Mouse (Mus musculus) intestine, embryonic 16.5 days (tissue): Measurements from ENCODE around the gene Dapk2. TPM values are rescaled to one million over a fixed set of nuclear protein-coding genes. Genes with fewer than 3 reads are reported as not detected.
"Not testable (repeated sequence)": the region's sequence is repeated elsewhere in the genome, so short reads cannot be mapped to it uniquely, and the experiment has no call there.

Source experiments
- ATAC-seq: fragments of 200-750 bp; cut with Nextera tagmentation; 2 replicates; pipeline ENCODE4 v1.8.0; 2017; ENCODE audit warnings: moderate TSS enrichment, moderate library complexity
- H3K27ac ChIP-seq: fragments of 300-500 bp; sonication (generic); 2 replicates; pipeline ENCODE4 v1.5.1; 2014; ENCODE audit warnings: mild to moderate bottlenecking, low read length
- H3K27me3 ChIP-seq: fragments of 300-500 bp; sonication (generic); replicated peaks from 2 replicates; pipeline ENCODE4 v1.6.1; 2014; ENCODE audit warnings: low read length, control low read depth, mixed read lengths; ENCODE audit not compliant: control insufficient read depth, insufficient read depth
- H3K36me3 ChIP-seq: fragments of 300-500 bp; sonication (generic); 2 replicates; pipeline ENCODE4 v1.6.1; 2014; ENCODE audit warnings: low read length, control low read depth; ENCODE audit not compliant: control insufficient read depth, insufficient read depth
- H3K4me1 ChIP-seq: fragments of 300-500 bp; sonication (generic); 2 replicates; pipeline ENCODE4 v1.6.1; 2014; ENCODE audit warnings: low read length, control low read depth, mixed read lengths; ENCODE audit not compliant: control insufficient read depth, insufficient read depth
- H3K4me2 ChIP-seq: fragments of 300-500 bp; sonication (generic); 2 replicates; pipeline ENCODE4 v1.6.1; 2014; ENCODE audit warnings: low read depth, low read length, control low read depth
- H3K4me3 ChIP-seq: fragments of 300-500 bp; sonication (generic); 2 replicates; pipeline ENCODE4 v1.5.1; 2014; ENCODE audit warnings: mild to moderate bottlenecking, low read length
- H3K9ac ChIP-seq: fragments of 300-500 bp; sonication (generic); 2 replicates; pipeline ENCODE4 v1.6.1; 2014; ENCODE audit warnings: low read depth, low read length
- H3K9me3 ChIP-seq: fragments of 300-500 bp; sonication (generic); 2 replicates; pipeline ENCODE4 v1.6.1; 2016; ENCODE audit warnings: low read length, control low read depth; ENCODE audit not compliant: control insufficient read depth
- WGBS: fragments of 180-500 bp; shearing (Covaris S2); extraction: QIAGEN DNeasy Blood & Tissue Kit; methylation state at CpG from one replicate; pipeline ENCODE4 v1.1.7; 2014; 5-methylcytosine and 5-hydroxymethylcytosine counted together
- polyA plus RNA-seq: library from polyadenylated mRNA; unstranded; fragments of >200 nt; fragmentation: Nextera tagmentation; extraction: Ambion mirVana; gene quantifications from 2 replicates; pipeline ENCODE4 v1.2.1, GENCODE M21; 2015

Dapk2 gene
- polyA plus RNA-seq, 1 experiment from 2014 or later = 8.0 TPM

DNA sequence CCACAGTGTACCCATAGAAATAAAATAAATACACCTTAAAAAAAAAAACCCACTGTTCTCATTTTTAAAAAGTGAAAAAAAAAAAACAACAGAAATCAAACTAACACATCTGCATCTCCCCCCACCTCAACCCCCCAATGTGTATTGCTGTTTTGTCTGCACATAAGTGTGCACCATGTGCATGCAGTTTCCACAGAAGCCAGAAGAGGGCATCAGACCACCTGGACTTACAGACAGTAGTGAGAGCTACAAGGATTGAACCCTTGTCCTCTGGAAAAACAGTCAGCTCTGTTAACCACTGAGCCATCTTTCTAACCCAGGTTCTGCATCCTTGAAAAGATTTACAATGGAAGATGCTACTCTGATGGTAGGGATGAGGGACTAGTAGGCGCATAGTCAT is 124.6 kb downstream of the Dapk2 start:
- no peak for ATAC-seq
- H3K4me2 ChIP-seq = no peak overlapping the region
- H3K4me3 ChIP-seq = no peak overlapping the region
- H3K27ac ChIP-seq = no peak overlapping the region
- H3K36me3 ChIP-seq = no peaks in the 10 kb centered on the region
- no peaks in the 10 kb centered on the region for H3K4me1 ChIP-seq
- H3K9me3 ChIP-seq = no peaks in the 10 kb centered on the region; the same call in 1 of the 2 replicates
- 96% methylated on average over 1 of the region's 1 CpGs for WGBS
- H3K9ac ChIP-seq = no peak overlapping the region
- no peaks in the 10 kb centered on the region for H3K27me3 ChIP-seq

DNA sequence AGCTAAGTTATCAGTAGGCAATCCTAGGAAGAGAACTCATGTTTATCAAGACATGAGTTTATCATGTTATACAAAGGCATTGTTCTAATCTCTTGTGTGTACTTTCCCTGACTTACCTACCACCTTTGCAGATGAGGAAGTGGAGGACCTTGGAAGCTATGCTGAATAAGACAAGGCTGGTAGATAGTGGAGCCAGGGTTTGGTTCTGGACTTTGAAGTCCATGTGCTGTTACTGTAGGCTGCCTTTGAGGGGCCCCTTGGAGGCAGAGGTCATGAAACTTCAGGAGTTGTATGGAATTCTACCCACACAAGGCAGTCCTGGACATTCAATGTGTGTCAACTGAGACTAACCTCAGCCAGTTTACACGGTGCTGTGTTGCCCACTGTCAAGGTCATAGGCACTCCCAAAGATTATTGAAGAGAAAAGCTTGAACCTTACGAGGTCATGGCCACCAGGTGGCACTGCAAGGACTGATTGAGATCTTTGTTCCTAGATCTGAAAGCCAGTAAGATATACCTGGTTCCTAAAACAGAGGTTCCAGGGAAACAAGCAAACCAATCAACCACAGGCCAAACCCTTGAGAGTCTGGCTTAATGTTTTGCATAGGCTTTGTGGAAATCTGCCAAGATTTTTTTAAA is 125.7 kb downstream of the Dapk2 start:
- no peak overlapping the region for H3K4me2 ChIP-seq
- H3K36me3 ChIP-seq = no peaks in the 10 kb centered on the region
- H3K9me3 ChIP-seq = no peaks in the 10 kb centered on the region; the same call in 1 of the 2 replicates
- H3K4me1 ChIP-seq = no peaks in the 10 kb centered on the region
- H3K27me3 ChIP-seq = no peaks in the 10 kb centered on the region
- H3K4me3 ChIP-seq = no peak overlapping the region
- peak overlapping the region; percentile 78 for H3K27ac ChIP-seq
- ATAC-seq = peak; percentile 96
- 13% methylated on average over 2 of the region's 2 CpGs for WGBS
- no peak overlapping the region for H3K9ac ChIP-seq

DNA sequence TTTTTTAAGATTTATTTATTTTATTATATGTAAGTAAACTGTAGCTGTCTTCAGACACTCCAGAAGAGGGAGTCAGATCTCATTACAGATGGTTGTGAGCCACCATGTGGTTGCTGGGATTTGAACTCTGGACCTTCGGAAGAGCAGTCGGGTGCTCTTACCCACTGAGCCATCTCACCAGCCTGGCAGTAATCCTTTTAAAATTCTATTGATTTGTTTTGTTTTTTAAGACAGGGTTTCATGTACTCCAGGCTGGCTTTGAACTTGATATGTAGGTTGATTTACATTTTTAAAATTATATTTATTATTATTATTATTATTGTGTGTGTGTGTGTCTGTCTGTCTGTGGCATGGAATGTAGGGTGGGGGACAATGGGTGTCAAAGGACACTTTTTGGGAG is 127.2 kb downstream of the Dapk2 start:
- ATAC-seq, H3K9ac ChIP-seq, H3K36me3 ChIP-seq, H3K9me3 ChIP-seq, H3K4me2 ChIP-seq, H3K27ac ChIP-seq, H3K4me1 ChIP-seq, H3K27me3 ChIP-seq, H3K4me3 ChIP-seq: not testable (repeated sequence)
- WGBS = 95% methylated on average over 2 of the region's 2 CpGs

DNA sequence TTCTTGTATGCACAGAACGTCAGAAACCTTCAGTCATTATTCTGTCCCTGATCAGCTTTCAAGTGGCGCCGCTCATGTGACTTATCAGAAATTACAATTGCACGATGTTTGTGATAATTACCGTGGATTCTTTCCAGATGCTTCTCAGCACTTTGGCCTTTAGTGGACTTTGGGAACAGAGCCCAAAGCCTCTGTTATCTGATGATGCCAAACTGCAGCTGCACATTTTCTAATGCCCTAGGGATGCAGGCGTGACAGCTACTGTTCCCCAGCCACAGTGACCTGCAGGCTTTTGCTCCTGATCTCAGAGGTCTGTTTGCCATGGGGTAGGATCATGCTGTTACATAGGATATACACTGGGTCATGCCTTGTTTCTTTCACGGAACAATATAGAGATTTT is 127.9 kb downstream of the Dapk2 start:
- H3K4me2 ChIP-seq = no peak overlapping the region
- 46% methylated on average over 7 of the region's 7 CpGs for WGBS
- ATAC-seq = no peak

DNA sequence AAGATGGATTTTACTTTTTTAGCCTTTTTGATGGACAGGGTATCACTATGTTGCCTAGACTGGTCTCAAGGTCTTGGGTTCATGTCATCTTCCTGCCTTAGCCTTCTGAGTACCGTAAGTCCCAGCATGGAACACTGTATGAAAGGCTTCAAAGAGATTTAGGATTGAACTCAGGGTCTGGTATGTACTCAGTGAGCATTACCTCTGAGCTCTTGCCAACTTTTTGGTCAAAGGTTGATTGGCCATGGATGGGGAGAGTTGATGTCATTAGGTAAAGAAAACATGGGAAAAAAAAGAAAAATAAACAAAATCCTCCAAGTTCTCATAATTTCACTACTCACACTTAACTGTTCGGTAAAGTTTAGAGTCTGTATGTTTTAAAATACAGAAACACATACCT is 132.7 kb downstream of the Dapk2 start:
- no peak overlapping the region for H3K4me3 ChIP-seq
- H3K9me3 ChIP-seq = no peaks in the 10 kb centered on the region
- H3K27me3 ChIP-seq = no peaks in the 10 kb centered on the region
- no peaks in the 10 kb centered on the region for H3K4me1 ChIP-seq
- H3K27ac ChIP-seq = no peak overlapping the region
- no peak for ATAC-seq
- no peak overlapping the region for H3K4me2 ChIP-seq
- H3K9ac ChIP-seq = no peak overlapping the region
- WGBS = 86% methylated on average over 2 of the region's 2 CpGs
- no peaks in the 10 kb centered on the region for H3K36me3 ChIP-seq

More for the DNA sequence above, 127.9 kb downstream of the Dapk2 start:
- no peaks in the 10 kb centered on the region for H3K4me1 ChIP-seq
- no peak overlapping the region for H3K9ac ChIP-seq
- H3K27me3 ChIP-seq = no peaks in the 10 kb centered on the region
- no peak overlapping the region for H3K4me3 ChIP-seq
- no peaks in the 10 kb centered on the region for H3K36me3 ChIP-seq
- H3K27ac ChIP-seq = no peak overlapping the region
- no peaks in the 10 kb centered on the region; the same call in 1 of the 2 replicates for H3K9me3 ChIP-seq

DNA sequence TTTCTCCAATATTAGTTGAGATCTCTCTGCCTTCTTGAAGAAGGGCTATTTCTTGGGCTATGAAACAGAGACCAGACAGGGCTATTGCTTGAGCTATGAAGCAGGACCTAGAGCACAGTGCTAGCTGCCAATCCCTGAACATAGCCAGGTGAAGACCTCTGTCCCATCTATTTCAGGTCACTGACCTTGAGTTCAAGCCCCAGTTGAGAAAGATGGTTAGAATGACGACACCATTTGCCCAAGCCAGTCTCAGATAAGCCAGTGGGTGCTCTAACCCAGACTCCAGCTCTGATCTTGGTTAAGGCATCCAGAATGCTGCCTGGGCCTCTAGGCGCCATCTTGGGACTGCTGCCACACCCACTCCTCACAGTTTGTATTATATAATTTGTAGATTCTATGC is 135.3 kb downstream of the Dapk2 start:
- Histone ChIP-seq H3K9me3 (no peaks in the 10 kb centered on the region), H3K4me3 (no peak overlapping the region), H3K4me2 (no peak overlapping the region), H3K9ac (no peak overlapping the region), H3K4me1 (no peaks in the 10 kb centered on the region), H3K36me3 (no peaks in the 10 kb centered on the region), H3K27ac (no peak overlapping the region), H3K27me3 (no peaks in the 10 kb centered on the region)
- no peak for ATAC-seq
- WGBS = 80% methylated on average over 2 of the region's 2 CpGs

DNA sequence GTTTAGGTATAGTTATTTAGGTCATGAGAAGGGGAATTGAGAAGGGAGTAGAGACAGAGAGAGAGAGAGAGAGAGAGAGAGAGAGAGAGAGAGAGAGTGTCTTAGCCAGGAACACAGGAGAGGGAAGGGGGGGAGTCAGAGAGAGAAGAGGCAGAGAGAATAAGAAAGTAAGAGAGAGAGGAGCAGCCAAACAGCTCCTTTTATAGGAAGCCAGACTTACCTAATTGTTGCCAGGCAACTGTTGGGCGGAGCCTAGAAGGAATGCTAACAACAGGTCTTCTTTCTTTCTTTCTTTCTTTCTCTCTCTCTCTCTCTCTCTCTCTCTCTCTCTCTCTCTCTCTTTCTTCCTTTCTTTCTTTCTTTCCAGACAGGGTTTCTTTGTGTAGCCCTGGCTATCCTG is 136.2 kb downstream of the Dapk2 start:
- no peak for ATAC-seq
- no peaks in the 10 kb centered on the region for H3K9me3 ChIP-seq
- H3K27me3 ChIP-seq = no peaks in the 10 kb centered on the region
- H3K4me1 ChIP-seq = no peaks in the 10 kb centered on the region
- H3K4me2 ChIP-seq = no peak overlapping the region
- H3K4me3 ChIP-seq = no peak overlapping the region
- no peaks in the 10 kb centered on the region for H3K36me3 ChIP-seq
- 93% methylated on average over 1 of the region's 1 CpGs for WGBS
- no peak overlapping the region for H3K9ac ChIP-seq
- no peak overlapping the region for H3K27ac ChIP-seq

DNA sequence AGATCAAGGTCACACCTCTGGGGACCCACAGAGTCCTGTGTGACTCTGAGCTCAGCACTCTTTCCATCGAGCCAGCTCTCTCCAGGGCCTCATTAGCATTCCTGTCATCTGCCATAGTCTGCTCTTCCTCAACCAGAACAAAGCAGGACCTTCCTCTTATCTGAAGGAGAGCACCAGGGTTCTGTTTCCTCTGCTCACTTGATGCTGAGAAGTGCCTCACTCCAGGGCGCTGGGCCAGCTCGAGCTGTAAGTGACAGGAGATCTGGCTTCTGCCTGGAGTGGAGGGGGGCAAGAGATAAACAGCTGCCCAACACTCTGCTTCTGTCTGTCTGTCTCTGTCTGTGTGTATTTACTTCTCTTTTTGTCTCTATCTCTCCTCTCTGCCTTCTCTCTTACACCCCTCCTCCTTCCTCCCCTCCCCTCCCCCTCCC is 137.0 kb downstream of the Dapk2 start:
- no peak overlapping the region for H3K27ac ChIP-seq
- no peak overlapping the region for H3K4me2 ChIP-seq
- 8% methylated on average over 3 of the region's 3 CpGs for WGBS
- no peaks in the 10 kb centered on the region for H3K9me3 ChIP-seq
- no peaks in the 10 kb centered on the region for H3K27me3 ChIP-seq
- no peak overlapping the region for H3K4me3 ChIP-seq
- ATAC-seq = peak; percentile 36; the same call in 1 of the 2 replicates
- no peaks in the 10 kb centered on the region for H3K36me3 ChIP-seq
- no peak overlapping the region for H3K9ac ChIP-seq
- H3K4me1 ChIP-seq = no peaks in the 10 kb centered on the region

DNA sequence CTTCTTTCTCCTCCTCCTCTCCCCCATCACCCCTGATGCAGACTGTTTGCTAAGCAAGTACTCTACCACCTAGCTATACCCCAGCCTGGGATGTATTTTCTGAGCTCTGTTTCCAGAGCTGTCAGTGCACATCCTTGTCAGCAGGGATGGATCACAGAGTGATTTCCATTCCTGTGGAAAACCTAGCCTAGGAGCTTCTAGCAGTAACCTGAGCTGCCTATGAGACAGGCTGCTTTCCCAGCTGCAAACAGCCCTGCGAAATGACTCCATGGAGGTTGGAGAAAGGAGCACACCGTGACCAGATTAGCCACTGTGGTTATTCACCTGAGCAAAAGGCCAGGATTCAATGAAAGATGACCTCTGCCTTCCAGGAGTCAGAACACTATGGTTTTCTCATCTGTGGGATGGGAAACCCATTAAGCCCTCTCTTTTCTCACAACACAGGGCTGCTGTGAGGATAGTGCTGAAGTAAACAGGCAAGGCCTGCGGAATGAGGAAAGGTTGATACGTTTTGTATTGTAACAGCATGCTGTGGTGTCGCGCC is 137.6 kb downstream of the Dapk2 start:
- Histone ChIP-seq H3K9ac (no peak overlapping the region), H3K9me3 (no peaks in the 10 kb centered on the region), H3K27me3 (no peaks in the 10 kb centered on the region), H3K27ac (no peak overlapping the region), H3K4me2 (no peak overlapping the region), H3K36me3 (no peaks in the 10 kb centered on the region), H3K4me3 (no peak overlapping the region), H3K4me1 (no peaks in the 10 kb centered on the region)
- ATAC-seq = no peak
- WGBS = 75% methylated on average over 6 of the region's 6 CpGs

DNA sequence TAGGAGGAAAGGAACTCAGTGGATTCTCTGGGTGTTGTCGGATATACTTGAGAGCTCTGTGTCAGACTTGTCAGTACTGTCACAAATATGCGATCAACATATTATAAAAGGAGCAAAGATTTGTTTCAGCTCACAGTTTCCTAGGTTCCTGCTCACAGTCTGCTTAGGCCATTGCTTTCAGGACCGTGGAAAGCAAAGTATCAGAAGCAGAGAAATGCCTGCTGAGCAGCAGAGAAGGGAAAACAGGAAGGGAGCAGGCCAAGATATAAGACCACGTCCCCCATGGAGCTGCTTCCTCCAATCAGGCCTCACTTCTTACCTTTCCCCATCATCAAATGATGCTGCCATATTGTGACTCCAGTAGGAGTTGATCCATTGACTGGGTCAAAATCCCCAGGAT is 140.8 kb downstream of the Dapk2 start:
- Histone ChIP-seq H3K27ac (no peak overlapping the region), H3K4me2 (no peak overlapping the region), H3K9ac (no peak overlapping the region), H3K4me3 (no peak overlapping the region), H3K36me3 (no peaks in the 10 kb centered on the region), H3K9me3 (no peaks in the 10 kb centered on the region), H3K27me3 (no peaks in the 10 kb centered on the region), H3K4me1 (no peaks in the 10 kb centered on the region)
- 79% methylated on average over 4 of the region's 4 CpGs for WGBS
- ATAC-seq = no peak
